Mouse (Mus musculus) liver, adult 2 months (tissue): Measurements from ENCODE around the gene Ddit4.

Source experiments
- CTCF ChIP-seq: fragments of 200-500 bp; IDR thresholded peaks from 2 replicates; pipeline ENCODE4 v1.5.1; 2011; ENCODE audit warnings: low read depth, low read length, control low read depth
- POLR2A ChIP-seq: fragments of 200-500 bp; IDR thresholded peaks from 2 replicates; pipeline ENCODE4 v1.6.1; 2011; ENCODE audit warnings: low read length, control low read depth; ENCODE audit not compliant: insufficient read depth; ENCODE audit errors: extremely low read depth

- TF ChIP-seq CTCF (no peak), POLR2A (no peak)
Measured at GRCm38 (mm10) chr10:59907080-59907609, 44.5 kb downstream of the Ddit4 start.
